Mouse (Mus musculus) CH12F3 (cell line): Measurements from ENCODE around the gene Mecr.

Experiments used
- in situ Hi-C: fragments of 300-500 bp; cut with MboI; formaldehyde crosslinking; loops from 2 replicates; pipeline ENCODE4 v1.14.3; 2020; ENCODE audit warnings: low sequenced_read_pairs

Mecr gene

DNA sequence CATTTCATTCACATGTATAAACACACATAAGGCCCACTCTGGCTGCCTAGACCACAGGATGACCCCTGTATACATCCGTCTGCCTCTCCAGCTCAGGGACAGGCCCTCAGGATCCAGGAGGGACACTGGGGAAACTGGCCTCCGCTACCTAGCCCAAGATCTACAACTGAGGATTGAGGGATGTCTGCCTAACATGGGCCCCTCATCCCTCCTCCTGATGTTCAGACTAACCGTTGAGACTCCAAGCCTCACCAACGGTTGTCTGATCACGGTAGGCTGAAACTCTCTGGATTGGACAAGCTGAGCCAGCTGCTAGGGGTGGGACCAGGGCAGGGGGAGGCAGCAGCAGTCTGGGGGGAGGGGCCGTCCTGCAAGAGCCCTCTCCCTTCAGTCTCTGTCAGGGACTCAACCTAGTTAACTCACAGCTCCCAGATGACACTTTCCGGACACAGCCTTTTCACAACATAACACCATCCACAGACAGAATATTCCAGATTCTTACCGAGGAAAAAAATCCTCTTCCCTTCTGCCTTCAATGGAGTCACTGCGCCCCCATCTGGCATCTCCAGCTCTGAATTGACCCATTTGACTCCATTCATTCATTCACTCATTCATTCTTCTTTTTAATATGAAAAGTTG, 9.2 kb upstream of the Mecr start:
- in situ Hi-C loops, result loop anchor here (10.0 to 25.0 kb wide), 4 partner anchors 49 to 872 kb away; no protein-coding TSS in a partner anchor

DNA sequence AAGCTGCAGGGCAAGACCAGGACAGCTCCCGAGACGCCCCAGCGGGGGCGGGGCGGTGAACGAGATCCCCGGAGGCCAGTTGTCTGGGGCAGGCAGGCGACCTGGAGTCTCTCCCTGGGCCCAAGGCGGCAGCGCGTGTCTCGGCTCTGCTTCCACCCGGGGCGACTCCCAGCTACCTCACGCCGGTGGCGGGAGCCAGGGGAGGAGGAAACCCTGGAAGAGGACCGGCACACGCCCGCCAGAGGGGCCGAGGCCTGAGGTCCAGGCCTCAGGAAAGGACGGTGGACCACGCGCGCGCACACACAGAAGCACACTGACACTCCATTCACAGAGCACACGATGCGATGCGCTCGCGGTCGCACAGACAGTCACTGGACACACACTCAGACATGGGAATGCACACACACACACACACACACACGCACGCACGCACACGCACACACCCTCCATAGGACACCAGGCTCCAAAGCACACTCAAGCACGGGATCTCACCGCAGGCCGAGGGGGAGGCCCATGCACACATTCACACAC, 6.9 kb upstream of the Mecr start:
- in situ Hi-C loops, result loop anchor here (10.0 to 25.0 kb wide), 4 partner anchors 52 to 874 kb away; no protein-coding TSS in a partner anchor

GRCm38 (mm10) chr4:131836891-131837491, 6.3 kb upstream of the Mecr start:
- in situ Hi-C loops, result loop anchor here (10.0 to 25.0 kb wide), 4 partner anchors 52 to 875 kb away; no protein-coding TSS in a partner anchor

GRCm38 (mm10) chr4:131837872-131838524, 5.3 kb upstream of the Mecr start, which contains the start of gene Ptpru:
Ptpru (minus strand) TSS chr4:131838288.
- in situ Hi-C loops, result loop anchor here (10.0 to 25.0 kb wide), 4 partner anchors 53 to 876 kb away; no protein-coding TSS in a partner anchor

GRCm38 (mm10) chr4:131845991-131846778, 2.9 kb downstream of the Mecr start:
- in situ Hi-C loops, result loop anchor here (25.0 kb wide), 2 partner anchors 584 to 884 kb away; no protein-coding TSS in a partner anchor

GRCm38 (mm10) chr4:131848082-131848481, 4.8 kb downstream of the Mecr start:
- in situ Hi-C loops, result loop anchor here (25.0 kb wide), 2 partner anchors 586 to 886 kb away; no protein-coding TSS in a partner anchor

DNA sequence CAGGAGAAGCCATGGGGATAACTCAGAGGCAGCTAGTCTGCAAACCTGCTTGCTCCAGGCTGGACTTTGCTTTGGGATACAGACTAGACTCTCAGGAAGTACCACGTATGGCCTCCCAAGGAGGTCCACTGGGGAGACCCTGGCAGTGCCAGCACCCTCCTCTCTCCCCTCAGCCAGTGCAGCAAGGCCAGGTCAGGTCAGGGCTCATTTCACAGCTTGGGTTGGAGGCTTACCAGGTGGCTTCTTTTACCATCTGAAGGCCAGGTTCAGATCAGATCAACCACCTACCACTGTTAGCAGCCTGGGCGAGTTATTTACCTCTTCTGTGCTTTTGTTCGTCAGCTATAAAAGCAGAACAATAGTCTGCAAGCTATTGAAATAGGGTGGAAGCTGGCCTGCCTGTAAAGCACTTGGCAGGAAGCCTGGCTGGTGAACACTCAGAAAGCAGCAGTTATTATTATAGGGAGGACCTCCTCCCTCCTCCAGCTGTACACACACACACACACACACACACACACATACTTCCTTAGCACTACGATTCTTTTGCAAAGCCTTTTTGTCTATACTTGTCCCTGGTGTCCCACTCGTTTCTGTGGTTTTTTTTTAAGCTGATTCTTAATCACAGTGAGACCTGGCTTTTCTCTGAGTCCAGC, 6.8 kb downstream of the Mecr start:
- in situ Hi-C loops, result loop anchor here (25.0 kb wide), 2 partner anchors 588 to 888 kb away; no protein-coding TSS in a partner anchor

DNA sequence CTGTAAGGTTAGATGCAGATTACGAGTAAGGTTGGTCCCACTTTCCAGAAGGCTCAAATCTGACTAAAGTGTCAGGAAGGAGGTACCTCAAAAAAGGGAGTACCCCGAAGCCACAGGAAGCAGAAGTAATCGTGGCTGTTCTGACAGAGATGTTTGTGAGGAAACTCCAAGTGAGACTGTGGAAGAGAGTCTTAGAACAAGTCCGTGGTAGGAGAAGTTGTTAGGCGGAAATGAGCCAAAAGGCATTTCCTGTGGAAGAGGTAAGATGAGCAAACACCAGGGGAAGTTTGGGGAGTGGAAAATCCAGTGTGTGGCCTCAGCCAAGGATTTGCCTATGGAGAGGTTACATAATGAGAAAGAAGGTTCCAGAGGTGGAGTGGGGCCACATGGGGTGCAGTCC, 11.7 kb downstream of the Mecr start:
- in situ Hi-C loops, result no loop called here

DNA sequence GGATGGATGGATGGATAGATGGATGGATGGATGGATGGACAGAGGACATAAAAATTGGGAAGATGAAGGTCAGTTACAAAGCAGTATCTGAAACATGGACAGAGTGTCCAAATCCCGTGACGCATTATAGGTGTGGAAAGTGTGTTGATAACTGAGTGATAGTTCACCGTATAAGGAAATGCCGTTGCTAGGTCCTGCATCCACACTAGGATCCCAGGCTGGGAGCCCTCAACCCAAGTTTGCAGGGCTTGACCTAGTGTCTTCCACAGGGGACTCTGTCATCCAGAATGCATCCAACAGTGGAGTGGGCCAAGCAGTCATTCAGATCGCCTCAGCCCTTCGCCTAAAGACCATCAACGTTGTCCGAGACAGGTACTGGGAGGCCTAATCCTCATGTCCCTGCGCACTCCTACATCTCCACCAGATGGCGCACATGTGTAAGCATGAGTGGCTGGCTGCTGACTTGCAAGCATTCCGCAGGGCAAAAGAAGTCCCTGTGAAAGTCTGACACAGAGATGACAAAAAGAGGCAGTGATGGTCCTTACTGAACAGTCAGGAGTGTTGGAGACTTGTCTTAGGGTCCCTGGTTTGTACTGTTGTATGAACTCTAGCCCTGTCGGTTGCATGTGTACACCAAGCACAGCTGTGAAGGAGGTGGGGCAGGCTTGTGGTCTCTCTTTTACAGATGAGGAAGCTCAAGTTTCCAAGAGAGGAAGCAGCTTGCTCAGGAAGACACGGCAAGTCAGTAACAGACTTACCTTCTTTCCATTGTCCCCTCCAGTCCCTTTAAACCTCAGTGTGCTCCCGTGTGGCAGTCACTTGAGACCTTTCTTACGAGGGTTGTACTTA, 17.4 kb downstream of the Mecr start:
- in situ Hi-C loops, result no loop called here

GRCm38 (mm10) chr4:131861341-131861739, 18.1 kb downstream of the Mecr start:
- in situ Hi-C loops, result no loop called here

GRCm38 (mm10) chr4:131872672-131873292, 29.5 kb downstream of the Mecr start:
- in situ Hi-C loops, result no loop called here

GRCm38 (mm10) chr4:131873293-131874168, 30.3 kb downstream of the Mecr start, which contains the start of gene Srsf4:
Srsf4 (plus strand) TSS chr4:131873617.
- in situ Hi-C loops, result no loop called here

GRCm38 (mm10) chr4:131874169-131874536, 30.9 kb downstream of the Mecr start:
- in situ Hi-C loops, result no loop called here

GRCm38 (mm10) chr4:131874567-131874966, 31.3 kb downstream of the Mecr start:
- in situ Hi-C loops, result no loop called here

GRCm38 (mm10) chr4:131875242-131875641, 32.0 kb downstream of the Mecr start:
- in situ Hi-C loops, result no loop called here

GRCm38 (mm10) chr4:131876836-131877235, 33.6 kb downstream of the Mecr start:
- in situ Hi-C loops, result no loop called here

DNA sequence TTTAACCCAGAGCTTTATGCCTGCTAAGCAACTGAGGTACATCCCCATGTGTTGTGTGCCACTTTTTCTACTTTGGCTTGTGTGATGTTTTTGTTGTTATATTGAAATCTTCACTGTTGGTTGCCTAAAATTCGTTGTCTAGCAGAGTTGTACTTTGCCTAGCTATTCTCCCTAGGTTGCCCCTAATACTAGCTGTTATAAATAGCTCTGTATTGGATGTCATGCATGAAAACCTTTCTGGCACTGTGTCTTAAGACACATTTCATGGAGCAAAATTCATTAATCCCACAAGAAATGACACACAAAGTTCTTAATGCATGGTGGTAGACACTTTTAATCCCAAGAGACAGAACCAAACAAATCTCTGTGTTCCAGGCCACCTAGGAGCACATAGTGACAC, 36.4 kb downstream of the Mecr start:
- in situ Hi-C loops, result no loop called here

GRCm38 (mm10) chr4:131881306-131881705, 38.0 kb downstream of the Mecr start:
- in situ Hi-C loops, result no loop called here
